Mouse (Mus musculus): ENCODE measurements around the gene Ano1. TPM values are rescaled to one million over a fixed set of nuclear protein-coding genes. Genes with fewer than 3 reads are reported as not detected.

Gene Ano1
- polyA plus RNA-seq, 1 experiment, result 3.0 TPM

DNA sequence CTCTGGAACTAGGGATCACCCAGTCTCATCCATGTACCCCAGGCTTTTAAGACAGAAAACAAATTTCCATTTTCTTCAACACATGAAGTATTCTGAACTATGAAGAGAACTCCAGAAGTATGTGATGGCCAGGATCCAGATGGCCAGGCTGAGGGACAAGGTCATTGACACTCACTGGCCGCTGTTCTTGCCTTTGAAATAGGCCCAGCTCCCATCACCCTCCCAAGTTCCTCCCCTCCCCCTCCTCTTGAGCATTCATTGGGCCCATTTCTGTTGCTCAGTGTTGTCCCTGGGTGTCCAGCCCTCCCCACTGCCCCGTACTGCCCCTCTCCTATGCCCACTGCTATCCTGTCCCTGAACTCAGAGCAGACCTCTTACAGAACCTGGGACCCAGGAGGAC, 2.9 kb upstream of the Ano1 start:
- TF ChIP-seq CTCF (IDR thresholded peaks at IDR 0.05; ENCODE audit: extremely low read depth, insufficient read depth, low read length), result no peak
- no peak for TF ChIP-seq POLR2A (IDR thresholded peaks at IDR 0.05; ENCODE audit: extremely low read depth, insufficient read depth, low read length)
- no peaks in the 10 kb centered on the region for H3K4me1 ChIP-seq (ENCODE audit: control insufficient read depth, insufficient read depth, low read length)
- H3K27ac ChIP-seq (ENCODE audit: insufficient read depth, low read length), result no peak overlapping the region
- H3K4me3 ChIP-seq (ENCODE audit: insufficient read depth, low read length), result no peak overlapping the region

DNA sequence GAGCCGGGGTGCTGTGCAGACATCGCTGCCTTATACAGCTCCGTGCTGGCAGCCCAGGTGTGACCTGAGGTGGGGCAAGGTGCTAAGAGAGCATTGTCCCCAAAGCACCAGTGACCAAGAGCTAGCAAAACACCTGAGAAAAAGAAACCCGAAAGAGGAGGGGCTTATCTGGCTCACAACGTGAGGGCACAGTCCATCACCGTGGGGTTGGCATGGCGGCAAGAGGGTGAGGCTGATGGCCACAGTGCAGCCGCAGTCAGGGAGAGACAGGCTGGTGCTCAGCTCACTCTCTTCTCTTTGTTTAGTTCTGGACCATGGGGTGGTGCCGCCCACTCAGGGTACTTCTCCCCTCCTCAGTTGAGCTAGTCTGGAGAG, 1.9 kb upstream of the Ano1 start:
- no peak overlapping the region for H3K27ac ChIP-seq (ENCODE audit: insufficient read depth, low read length)
- H3K4me3 ChIP-seq (ENCODE audit: insufficient read depth, low read length), result no peak overlapping the region
- TF ChIP-seq CTCF (IDR thresholded peaks at IDR 0.05; ENCODE audit: extremely low read depth, insufficient read depth, low read length) (no peak), POLR2A (IDR thresholded peaks at IDR 0.05; ENCODE audit: extremely low read depth, insufficient read depth, low read length) (no peak)
- H3K4me1 ChIP-seq (ENCODE audit: control insufficient read depth, insufficient read depth, low read length), result no peaks in the 10 kb centered on the region

DNA sequence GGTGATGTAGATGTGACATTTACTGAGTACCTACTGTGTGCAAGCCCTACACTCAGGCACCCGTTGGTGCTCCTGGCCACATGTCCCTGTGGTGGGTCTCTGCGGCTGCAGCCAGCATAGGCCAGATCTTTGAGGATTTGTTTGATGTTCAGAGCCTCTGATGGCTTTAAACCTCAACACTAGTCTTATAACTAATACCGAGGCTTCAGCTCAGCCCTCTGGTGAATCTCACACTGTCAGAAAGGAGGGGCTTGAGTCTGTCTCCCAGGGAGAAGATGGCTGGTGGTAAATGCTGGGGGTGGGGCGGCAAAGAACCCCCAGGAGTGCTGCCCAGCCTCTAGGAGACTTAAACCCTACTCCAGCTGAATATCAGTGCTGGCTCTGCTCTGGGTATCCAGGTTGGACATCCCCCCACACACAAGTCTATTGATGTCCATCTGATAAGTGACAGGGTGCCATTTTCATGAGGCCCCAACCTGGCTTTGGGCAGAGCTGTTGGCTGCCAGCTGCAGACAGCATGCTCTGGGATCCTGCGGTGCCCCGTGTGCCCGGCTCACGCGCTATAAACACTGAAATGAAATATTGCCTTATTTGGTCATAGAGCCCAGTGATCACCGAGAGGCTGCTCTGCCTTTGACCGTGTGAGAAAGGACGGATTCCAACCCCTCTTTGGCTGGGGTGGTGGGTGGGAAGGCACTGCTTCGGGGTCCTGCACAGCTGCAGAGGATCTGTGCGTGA, 1.3 kb upstream of the Ano1 start:
- Histone ChIP-seq H3K4me3 (ENCODE audit: insufficient read depth, low read length) (no peak overlapping the region), H3K27ac (ENCODE audit: insufficient read depth, low read length) (no peak overlapping the region), H3K4me1 (ENCODE audit: control insufficient read depth, insufficient read depth, low read length) (no peaks in the 10 kb centered on the region)
- TF ChIP-seq CTCF (IDR thresholded peaks at IDR 0.05; ENCODE audit: extremely low read depth, insufficient read depth, low read length), result no peak
- no peak for TF ChIP-seq POLR2A (IDR thresholded peaks at IDR 0.05; ENCODE audit: extremely low read depth, insufficient read depth, low read length)

DNA sequence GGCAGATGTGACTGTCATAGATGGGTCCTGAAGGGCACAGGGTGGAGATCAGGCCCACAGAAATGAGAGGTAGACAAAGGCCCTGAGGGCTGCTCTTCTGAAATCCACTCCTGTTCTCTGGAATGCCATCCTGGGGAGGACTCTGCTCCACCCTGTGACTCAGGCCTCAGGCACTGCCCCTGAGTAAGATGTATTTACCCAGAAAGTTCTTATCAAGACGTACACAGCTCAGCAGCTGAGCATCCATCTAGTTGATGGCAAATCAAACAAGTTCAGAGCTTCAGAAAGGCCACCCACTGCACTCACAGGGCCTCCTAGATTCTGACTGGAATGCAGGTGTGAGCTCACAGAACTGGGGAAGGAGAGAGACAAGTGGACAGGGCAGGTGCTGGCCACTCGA, 4.0 kb downstream of the Ano1 start:
- H3K27ac ChIP-seq (ENCODE audit: insufficient read depth, low read length), result no peak overlapping the region
- TF ChIP-seq POLR2A (IDR thresholded peaks at IDR 0.05; ENCODE audit: extremely low read depth, insufficient read depth, low read length) (no peak), CTCF (IDR thresholded peaks at IDR 0.05; ENCODE audit: extremely low read depth, insufficient read depth, low read length) (no peak)
- no peaks in the 10 kb centered on the region for H3K4me1 ChIP-seq (ENCODE audit: control insufficient read depth, insufficient read depth, low read length)
- H3K4me3 ChIP-seq (ENCODE audit: insufficient read depth, low read length), result no peak overlapping the region

DNA sequence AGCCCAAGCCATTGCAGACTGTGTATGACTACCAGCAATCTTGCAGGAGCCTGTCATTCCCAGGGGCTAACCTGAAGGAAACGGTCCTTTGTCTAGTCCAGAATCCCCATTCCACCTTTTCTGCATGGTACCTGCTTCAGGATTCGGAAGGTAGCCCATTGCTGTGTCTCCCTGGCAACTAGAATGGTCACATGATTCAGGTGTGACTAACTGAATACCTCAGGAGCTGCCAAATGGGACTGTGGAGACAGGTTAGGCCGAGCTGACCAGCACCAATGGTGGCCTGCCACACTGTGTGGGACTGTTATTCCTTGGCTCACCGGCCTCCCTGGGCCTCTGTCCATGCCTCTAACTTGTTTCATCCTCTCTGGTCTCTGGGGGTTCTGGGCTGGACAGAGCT, 5.3 kb downstream of the Ano1 start:
- Histone ChIP-seq H3K27ac (ENCODE audit: insufficient read depth, low read length) (no peak overlapping the region), H3K4me1 (ENCODE audit: control insufficient read depth, insufficient read depth, low read length) (no peaks in the 10 kb centered on the region), H3K4me3 (ENCODE audit: insufficient read depth, low read length) (no peak overlapping the region)
- no peak for TF ChIP-seq POLR2A (IDR thresholded peaks at IDR 0.05; ENCODE audit: extremely low read depth, insufficient read depth, low read length)

DNA sequence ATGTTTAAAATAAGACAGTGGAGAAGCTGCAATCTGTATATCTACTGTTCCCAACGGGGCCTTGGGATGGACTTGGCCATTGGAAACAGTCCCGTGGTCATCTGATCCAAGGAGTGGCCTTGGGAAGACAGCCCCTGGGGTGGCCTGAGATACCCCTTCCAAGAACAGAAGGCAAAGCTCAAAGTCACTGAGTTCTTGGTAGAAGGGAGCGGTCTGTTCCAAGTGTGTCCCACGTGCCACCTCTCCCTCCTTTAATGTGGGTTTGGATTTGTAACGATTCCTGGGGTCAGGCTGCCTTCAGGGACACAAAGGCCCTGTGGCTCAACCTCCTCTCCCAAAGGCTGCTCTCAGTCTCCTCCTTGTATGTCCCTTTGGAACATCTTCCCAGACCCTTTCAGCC, 7.9 kb downstream of the Ano1 start:
- TF ChIP-seq POLR2A (IDR thresholded peaks at IDR 0.05; ENCODE audit: extremely low read depth, insufficient read depth, low read length) (no peak), CTCF (IDR thresholded peaks at IDR 0.05; ENCODE audit: extremely low read depth, insufficient read depth, low read length) (no peak)
- Histone ChIP-seq H3K4me1 (ENCODE audit: control insufficient read depth, insufficient read depth, low read length) (no peaks in the 10 kb centered on the region), H3K27ac (ENCODE audit: insufficient read depth, low read length) (no peak overlapping the region), H3K4me3 (ENCODE audit: insufficient read depth, low read length) (no peak overlapping the region)

DNA sequence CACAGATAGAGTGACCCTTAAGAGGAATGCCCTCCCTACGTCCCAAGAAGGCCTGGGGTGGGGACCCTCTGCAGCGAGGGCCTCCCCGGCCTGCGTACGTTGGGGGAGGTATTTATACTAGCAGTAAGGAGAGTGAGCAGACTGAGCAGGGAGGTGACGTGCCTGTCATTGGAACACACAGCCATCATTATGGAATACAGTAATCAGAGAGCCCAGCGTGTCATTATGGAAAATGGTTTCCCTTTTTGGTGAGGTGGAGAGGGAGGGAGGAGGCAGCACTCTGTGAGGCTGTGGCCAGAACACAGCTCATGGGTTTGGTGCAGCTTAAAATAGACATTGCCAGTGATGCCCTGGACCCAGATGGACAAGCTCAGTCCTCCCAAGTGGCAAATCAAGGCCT, 11.1 kb downstream of the Ano1 start:
- TF ChIP-seq CTCF (IDR thresholded peaks at IDR 0.05; ENCODE audit: extremely low read depth, insufficient read depth, low read length) (no peak), POLR2A (IDR thresholded peaks at IDR 0.05; ENCODE audit: extremely low read depth, insufficient read depth, low read length) (no peak)
- H3K27ac ChIP-seq (ENCODE audit: insufficient read depth, low read length), result no peak overlapping the region
- no peaks in the 10 kb centered on the region for H3K4me1 ChIP-seq (ENCODE audit: control insufficient read depth, insufficient read depth, low read length)
- H3K4me3 ChIP-seq (ENCODE audit: insufficient read depth, low read length), result no peak overlapping the region

DNA sequence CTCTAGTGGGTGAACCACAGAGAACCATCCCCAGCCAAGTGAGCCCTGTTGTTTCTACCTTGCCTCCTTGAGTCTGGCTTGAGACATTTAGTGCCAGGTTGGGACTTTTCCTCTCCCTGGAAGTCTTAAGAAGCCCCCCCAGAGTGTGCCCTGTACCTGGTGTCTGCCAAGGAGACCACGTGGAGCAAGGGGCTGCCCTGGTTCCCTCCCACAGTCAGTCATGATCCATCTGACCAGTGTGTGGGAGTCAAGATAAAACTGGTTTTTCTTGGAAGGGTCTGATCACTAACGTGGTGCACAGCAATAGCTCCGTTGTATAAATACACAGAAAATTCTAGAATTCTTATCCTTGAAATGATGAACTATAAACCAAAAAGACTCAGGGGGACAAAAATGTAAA, 12.0 kb downstream of the Ano1 start:
- Histone ChIP-seq H3K27ac (ENCODE audit: insufficient read depth, low read length) (no peak overlapping the region), H3K4me1 (ENCODE audit: control insufficient read depth, insufficient read depth, low read length) (no peaks in the 10 kb centered on the region), H3K4me3 (ENCODE audit: insufficient read depth, low read length) (no peak overlapping the region)
- TF ChIP-seq POLR2A (IDR thresholded peaks at IDR 0.05; ENCODE audit: extremely low read depth, insufficient read depth, low read length), result no peak
- TF ChIP-seq CTCF (IDR thresholded peaks at IDR 0.05; ENCODE audit: extremely low read depth, insufficient read depth, low read length), result no peak

DNA sequence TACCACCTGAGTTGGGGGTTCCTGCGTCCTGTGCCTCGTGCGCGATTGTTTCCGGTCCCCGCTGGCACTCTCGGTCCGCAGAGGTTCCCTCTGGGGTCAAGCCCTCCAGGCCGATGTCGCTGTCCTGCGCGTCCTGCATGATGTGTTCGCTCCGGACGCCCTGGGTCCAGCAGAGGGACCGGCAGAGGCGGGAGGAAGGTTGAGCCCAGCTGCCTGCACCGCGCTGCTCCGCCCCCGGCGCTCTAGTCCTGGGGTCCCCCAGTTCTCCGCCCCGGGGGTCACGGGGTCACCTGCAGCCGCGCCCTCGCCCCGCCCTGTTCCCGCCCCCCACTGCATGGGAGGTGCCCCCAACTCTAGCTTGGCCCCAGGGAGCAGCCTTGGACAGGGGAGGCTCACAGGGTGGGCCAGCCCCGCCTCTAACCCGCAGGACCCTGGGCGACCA, 13.4 kb downstream of the Ano1 start:
- Histone ChIP-seq H3K27ac (ENCODE audit: insufficient read depth, low read length) (no peak overlapping the region), H3K4me1 (ENCODE audit: control insufficient read depth, insufficient read depth, low read length) (no peaks in the 10 kb centered on the region), H3K4me3 (ENCODE audit: insufficient read depth, low read length) (0 out of 2 replicates have a peak overlapping the region, but pooled peaks have one; percentile 22)
- TF ChIP-seq CTCF (IDR thresholded peaks at IDR 0.05; ENCODE audit: extremely low read depth, insufficient read depth, low read length) (no peak), POLR2A (IDR thresholded peaks at IDR 0.05; ENCODE audit: extremely low read depth, insufficient read depth, low read length) (no peak)

DNA sequence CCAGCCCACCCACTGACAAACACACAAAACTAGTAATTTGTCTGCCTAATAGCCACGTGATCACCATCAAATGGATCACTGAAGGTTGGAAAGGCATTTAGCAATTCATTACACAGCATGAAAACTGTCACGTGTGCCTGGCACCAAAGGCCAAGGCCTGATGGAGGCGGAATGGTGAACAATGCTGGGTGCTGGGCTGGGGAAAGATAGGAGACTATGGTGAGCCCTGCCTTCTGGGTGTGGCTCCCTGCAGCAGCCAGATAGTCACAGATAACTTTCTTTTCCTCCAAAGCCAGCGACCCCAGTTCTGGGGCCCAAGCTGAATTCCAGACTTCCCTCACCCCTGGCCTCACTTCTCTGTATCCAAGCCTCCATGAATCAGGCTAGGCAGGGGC, 19.9 kb downstream of the Ano1 start:
- H3K27ac ChIP-seq (ENCODE audit: insufficient read depth, low read length), result no peak overlapping the region
- H3K4me1 ChIP-seq (ENCODE audit: control insufficient read depth, insufficient read depth, low read length), result no peaks in the 10 kb centered on the region
- TF ChIP-seq POLR2A (IDR thresholded peaks at IDR 0.05; ENCODE audit: extremely low read depth, insufficient read depth, low read length) (no peak), CTCF (IDR thresholded peaks at IDR 0.05; ENCODE audit: extremely low read depth, insufficient read depth, low read length) (no peak)
- no peak overlapping the region for H3K4me3 ChIP-seq (ENCODE audit: insufficient read depth, low read length)
